Mouse (Mus musculus): Measurements from ENCODE around the gene Poll. TPM values are rescaled to one million over a fixed set of nuclear protein-coding genes. Genes with fewer than 3 reads are reported as not detected.
A peak's percentile ranks its signal among the peaks of the same experiment; 100 is the strongest.

Poll gene
- polyA plus RNA-seq, 1 experiment from 2014 or later: 6.0 TPM

DNA sequence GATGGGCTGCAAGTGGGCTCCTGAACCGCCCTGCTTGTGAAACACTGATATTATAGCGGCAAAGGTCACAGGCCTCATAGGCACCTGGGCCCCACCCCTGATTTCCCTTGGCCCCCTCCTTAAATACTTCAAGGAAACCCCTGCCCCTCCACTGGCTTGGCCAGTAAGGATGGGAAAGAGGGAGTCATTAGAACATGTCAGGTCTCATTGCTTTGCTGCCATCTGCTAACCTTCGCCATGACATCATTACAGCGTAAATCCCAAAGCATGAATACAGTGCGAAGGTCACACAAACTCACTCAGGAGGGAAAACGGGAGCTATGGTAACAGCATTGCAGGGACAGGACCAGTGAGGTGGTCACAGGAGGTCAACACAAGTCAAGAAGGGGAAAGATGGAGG is 36.1 kb upstream of the Poll start:
- ATAC-seq (ENCODE audit: low FRiP score, low TSS enrichment) (no peak), DNase-seq (ENCODE audit: low spot score) (no peak)
- Histone ChIP-seq H3K27ac (replicated peaks) (no peak overlapping the region), H3K4me3 (ENCODE audit: low read depth, low read length) (no peak overlapping the region), H3K4me2 (replicated peaks; ENCODE audit: low read depth) (no peak overlapping the region), H3K36me3 (ENCODE audit: control insufficient read depth, insufficient read depth, low read length) (no peaks in the 10 kb centered on the region), H3K4me1 (replicated peaks; ENCODE audit: control insufficient read depth, insufficient read depth) (no peaks in the 10 kb centered on the region), H3K27me3 (ENCODE audit: control insufficient read depth, insufficient read depth, low read length) (no peaks in the 10 kb centered on the region), H3K9me3 (ENCODE audit: control insufficient read depth, low read length) (no peaks in the 10 kb centered on the region), H3K9ac (ENCODE audit: low read length) (no peak overlapping the region)
- WGBS: 84% methylated on average over 6 of the region's 6 CpGs
- no peak for TF ChIP-seq CTCF (IDR thresholded peaks at IDR 0.05; ENCODE audit: low read depth)
- TF ChIP-seq EP300 (optimal IDR thresholded peaks at IDR 0.05): no peak

GRCm38 (mm10) chr19:45596019-45596418 is 35.7 kb upstream of the Poll start:
- H3K4me1 ChIP-seq (replicated peaks; ENCODE audit: control insufficient read depth, insufficient read depth): no peaks in the 10 kb centered on the region
- TF ChIP-seq EP300 (optimal IDR thresholded peaks at IDR 0.05): no peak
- no peak for TF ChIP-seq CTCF (IDR thresholded peaks at IDR 0.05; ENCODE audit: low read depth)
- no peaks in the 10 kb centered on the region for H3K36me3 ChIP-seq (ENCODE audit: control insufficient read depth, insufficient read depth, low read length)
- no peaks in the 10 kb centered on the region for H3K27me3 ChIP-seq (ENCODE audit: control insufficient read depth, insufficient read depth, low read length)
- ATAC-seq (ENCODE audit: low FRiP score, low TSS enrichment) (no peak), DNase-seq (ENCODE audit: low spot score) (no peak)
- H3K27ac ChIP-seq (replicated peaks): no peak overlapping the region
- no peak overlapping the region for H3K9ac ChIP-seq (ENCODE audit: low read length)
- H3K4me2 ChIP-seq (replicated peaks; ENCODE audit: low read depth): no peak overlapping the region
- H3K9me3 ChIP-seq (ENCODE audit: control insufficient read depth, low read length): no peaks in the 10 kb centered on the region
- 63% methylated on average over 7 of the region's 7 CpGs for WGBS
- no peak overlapping the region for H3K4me3 ChIP-seq (ENCODE audit: low read depth, low read length)

DNA sequence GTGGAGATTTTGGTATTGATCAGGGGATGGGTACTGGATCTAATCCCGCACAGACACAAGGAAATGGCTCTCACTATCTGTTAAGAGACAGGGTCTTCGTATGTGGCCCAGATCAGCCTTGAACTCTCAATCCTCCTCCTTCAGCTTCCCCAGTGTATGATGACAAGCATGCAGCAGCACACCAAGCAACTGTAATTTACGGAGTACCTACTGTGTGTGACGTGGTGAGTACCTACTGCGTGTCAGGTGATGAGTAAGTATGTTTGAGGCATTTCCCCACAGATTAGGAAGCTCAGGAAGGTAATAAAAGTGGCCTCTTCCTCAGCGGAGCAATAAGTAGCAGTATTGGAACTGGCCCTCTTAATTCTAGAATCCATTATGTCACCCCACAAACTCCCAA is 35.1 kb upstream of the Poll start:
- Histone ChIP-seq H3K4me1 (replicated peaks; ENCODE audit: control insufficient read depth, insufficient read depth) (no peaks in the 10 kb centered on the region), H3K27me3 (ENCODE audit: control insufficient read depth, insufficient read depth, low read length) (no peaks in the 10 kb centered on the region), H3K4me3 (ENCODE audit: low read depth, low read length) (no peak overlapping the region), H3K36me3 (ENCODE audit: control insufficient read depth, insufficient read depth, low read length) (no peaks in the 10 kb centered on the region), H3K9ac (ENCODE audit: low read length) (no peak overlapping the region), H3K27ac (replicated peaks) (no peak overlapping the region), H3K4me2 (replicated peaks; ENCODE audit: low read depth) (no peak overlapping the region), H3K9me3 (ENCODE audit: control insufficient read depth, low read length) (no peaks in the 10 kb centered on the region)
- TF ChIP-seq EP300 (optimal IDR thresholded peaks at IDR 0.05) (no peak), CTCF (IDR thresholded peaks at IDR 0.05; ENCODE audit: low read depth) (no peak)
- WGBS: 91% methylated on average over 6 of the region's 6 CpGs
- no peak for DNase-seq (ENCODE audit: low spot score)
- no peak for ATAC-seq (ENCODE audit: low FRiP score, low TSS enrichment)

DNA sequence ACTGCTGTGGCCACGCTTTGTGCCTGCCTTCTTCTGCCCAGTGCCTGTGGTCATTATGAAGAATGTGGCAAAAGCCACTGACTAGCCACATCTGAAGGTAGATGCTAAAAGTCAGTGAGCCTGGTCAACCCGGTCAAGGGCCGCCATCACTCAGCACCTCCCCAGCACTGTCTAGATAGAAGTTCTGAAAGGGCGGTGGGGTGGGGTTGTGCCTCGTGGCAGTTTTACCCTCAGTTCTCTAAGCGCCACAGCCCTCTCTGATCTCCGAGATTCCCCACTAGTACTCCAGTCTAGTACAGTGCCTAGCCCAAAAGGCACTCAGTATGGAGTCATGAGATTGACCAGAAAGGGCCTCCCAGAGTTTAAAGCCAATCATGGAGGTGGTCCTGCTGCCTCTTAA is 33.7 kb upstream of the Poll start:
- H3K9me3 ChIP-seq (ENCODE audit: control insufficient read depth, low read length): no peaks in the 10 kb centered on the region
- no peak for TF ChIP-seq EP300 (optimal IDR thresholded peaks at IDR 0.05)
- no peak for TF ChIP-seq CTCF (IDR thresholded peaks at IDR 0.05; ENCODE audit: low read depth)
- DNase-seq (ENCODE audit: low spot score): no peak
- no peaks in the 10 kb centered on the region for H3K27me3 ChIP-seq (ENCODE audit: control insufficient read depth, insufficient read depth, low read length)
- no peak overlapping the region for H3K27ac ChIP-seq (replicated peaks)
- no peaks in the 10 kb centered on the region for H3K4me1 ChIP-seq (replicated peaks; ENCODE audit: control insufficient read depth, insufficient read depth)
- no peak overlapping the region for H3K9ac ChIP-seq (ENCODE audit: low read length)
- ATAC-seq (ENCODE audit: low FRiP score, low TSS enrichment): no peak
- H3K4me3 ChIP-seq (ENCODE audit: low read depth, low read length): no peak overlapping the region
- H3K36me3 ChIP-seq (ENCODE audit: control insufficient read depth, insufficient read depth, low read length): no peaks in the 10 kb centered on the region
- no peak overlapping the region for H3K4me2 ChIP-seq (replicated peaks; ENCODE audit: low read depth)
- WGBS: 93% methylated on average over 7 of the region's 7 CpGs

- no peaks in the 10 kb centered on the region for H3K36me3 ChIP-seq (ENCODE audit: control insufficient read depth, insufficient read depth, low read length)
- ATAC-seq (ENCODE audit: low FRiP score, low TSS enrichment) (no peak), DNase-seq (ENCODE audit: low spot score) (no peak)
- H3K4me1 ChIP-seq (replicated peaks; ENCODE audit: control insufficient read depth, insufficient read depth): no peaks in the 10 kb centered on the region
- no peak overlapping the region for H3K4me2 ChIP-seq (replicated peaks; ENCODE audit: low read depth)
- no peaks in the 10 kb centered on the region for H3K27me3 ChIP-seq (ENCODE audit: control insufficient read depth, insufficient read depth, low read length)
- H3K27ac ChIP-seq (replicated peaks): no peak overlapping the region
- no peak overlapping the region for H3K9ac ChIP-seq (ENCODE audit: low read length)
- no peaks in the 10 kb centered on the region for H3K9me3 ChIP-seq (ENCODE audit: control insufficient read depth, low read length)
- TF ChIP-seq CTCF (IDR thresholded peaks at IDR 0.05; ENCODE audit: low read depth) (no peak), EP300 (optimal IDR thresholded peaks at IDR 0.05) (no peak)
- WGBS: 83% methylated on average over 9 of the region's 9 CpGs
- no peak overlapping the region for H3K4me3 ChIP-seq (ENCODE audit: low read depth, low read length)
These were observed 32.6 kb upstream of the Poll start for GRCm38 (mm10) chr19:45592916-45593315.

DNA sequence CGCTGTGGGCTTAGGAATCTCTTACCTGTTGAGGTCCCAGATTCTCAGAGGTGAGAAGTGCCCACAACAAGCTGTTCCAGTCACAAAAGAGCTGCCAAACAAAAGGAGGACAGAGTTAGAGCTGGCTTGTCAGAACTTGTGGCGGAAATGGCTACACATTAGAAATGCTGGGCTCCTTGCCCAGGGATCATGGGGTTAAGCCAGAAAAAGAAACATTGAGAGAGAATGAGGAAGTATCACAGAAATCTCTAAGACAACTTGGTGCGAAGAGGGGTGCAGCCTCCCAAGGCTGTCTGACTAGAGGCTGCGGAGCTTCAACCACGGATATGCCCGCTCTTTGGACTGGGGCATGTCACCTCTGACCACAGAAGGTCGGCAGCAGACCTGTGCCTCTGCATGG is 31.4 kb upstream of the Poll start:
- Histone ChIP-seq H3K36me3 (ENCODE audit: control insufficient read depth, insufficient read depth, low read length) (no peaks in the 10 kb centered on the region), H3K27ac (replicated peaks) (no peak overlapping the region), H3K4me3 (ENCODE audit: low read depth, low read length) (no peak overlapping the region), H3K4me1 (replicated peaks; ENCODE audit: control insufficient read depth, insufficient read depth) (no peaks in the 10 kb centered on the region), H3K9ac (ENCODE audit: low read length) (no peak overlapping the region), H3K9me3 (ENCODE audit: control insufficient read depth, low read length) (no peaks in the 10 kb centered on the region), H3K27me3 (ENCODE audit: control insufficient read depth, insufficient read depth, low read length) (no peaks in the 10 kb centered on the region), H3K4me2 (replicated peaks; ENCODE audit: low read depth) (no peak overlapping the region)
- no peak for TF ChIP-seq CTCF (IDR thresholded peaks at IDR 0.05; ENCODE audit: low read depth)
- no peak for TF ChIP-seq EP300 (optimal IDR thresholded peaks at IDR 0.05)
- DNase-seq (ENCODE audit: low spot score) (peak; percentile 34), ATAC-seq (ENCODE audit: low FRiP score, low TSS enrichment) (no peak)
- 23% methylated on average over 7 of the region's 7 CpGs for WGBS
